16 mouse cellular contexts compared by ENCODE assay signal in the genomic region with DNA sequence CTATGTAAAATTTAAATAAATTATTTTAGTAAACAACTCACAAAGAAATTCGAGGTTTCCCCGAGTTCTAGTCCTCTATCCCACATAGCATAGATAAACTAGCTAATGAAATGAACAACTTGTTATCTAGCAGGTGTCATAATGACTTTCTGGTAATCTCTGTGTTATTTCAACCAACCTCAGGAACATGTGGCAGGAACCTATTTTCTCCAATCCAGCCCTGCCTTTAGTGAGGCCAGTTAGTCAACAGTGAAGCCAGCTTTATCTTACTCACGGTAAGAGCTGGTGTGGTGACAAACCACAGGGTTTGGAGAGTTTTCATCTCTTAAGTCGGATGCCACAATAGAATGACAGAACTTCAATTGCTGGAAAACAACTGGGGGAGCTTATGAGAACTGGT.
"Had no signal": no experiment of that assay in that cellular context is flagged by ENCODE, and none has a peak within 500 bp of the region (broad histone marks: within the 10 kb centered on the region; RNA-seq: fewer than 3 reads in every experiment).

No protein-coding gene starts in this region.

- H3K36me3 ChIP-seq: intestine, embryonic 15.5 days; limb, embryonic 12.5 days; lung, embryonic 15.5 days; midbrain, embryonic 15.5 days; neural tube, embryonic 15.5 days had no signal

- H3K4me1 ChIP-seq: intestine, embryonic 15.5 days had no signal

- DNase-seq: kidney, adult 18-20 months; kidney, postnatal 10 days; kidney, postnatal 4 days; lung, postnatal 14 days; right cerebral cortex, postnatal 4 days; spleen, adult 18-20 months; thymus, adult 18-20 months; thymus, postnatal 14 days had no signal

- H3K9me3 ChIP-seq: intestine, embryonic 15.5 days; limb, embryonic 12.5 days; lung, embryonic 15.5 days; midbrain, embryonic 15.5 days; neural tube, embryonic 15.5 days had no signal

- H3K4me3 ChIP-seq: intestine, embryonic 15.5 days; layer of hippocampus, adult 2 months; limb, embryonic 12.5 days; lung, embryonic 15.5 days; midbrain, embryonic 15.5 days; neural tube, embryonic 15.5 days had no signal

- ATAC-seq: intestine, embryonic 15.5 days; midbrain, embryonic 15.5 days had no signal

- H3K27ac ChIP-seq: intestine, embryonic 15.5 days; limb, embryonic 12.5 days; macrophage; midbrain, embryonic 15.5 days had no signal

- H3K27me3 ChIP-seq: intestine, embryonic 15.5 days; limb, embryonic 12.5 days; lung, embryonic 15.5 days; midbrain, embryonic 15.5 days; neural tube, embryonic 15.5 days had no signal

- H3K9ac ChIP-seq: intestine, embryonic 15.5 days; limb, embryonic 12.5 days; lung, embryonic 15.5 days; midbrain, embryonic 15.5 days; neural tube, embryonic 15.5 days had no signal

- H3K4me2 ChIP-seq: intestine, embryonic 15.5 days; limb, embryonic 12.5 days; lung, embryonic 15.5 days; midbrain, embryonic 11.5 days; midbrain, embryonic 15.5 days; neural tube, embryonic 15.5 days had no signal
